Mouse (Mus musculus) ovary, postnatal 36 days (tissue): Measurements from ENCODE around the gene Ehd1.

Experiments used
- DNase-seq: peaks from one replicate; pipeline ENCODE4 v3.0.0; 2022; ENCODE audit warnings: low spot score, mixed read lengths

Gene Ehd1

GRCm38 (mm10) chr19:6334673-6335457 is 58.3 kb downstream of the Ehd1 start, which contains the start of gene Men1:
Gene Men1 (plus strand): TSS chr19:6334979.
- peak; percentile 90 for DNase-seq

- DNase-seq: peak; percentile 45
Measured at GRCm38 (mm10) chr19:6335458-6335827, 58.9 kb downstream of the Ehd1 start.

- no peak for DNase-seq
Measured at GRCm38 (mm10) chr19:6336920-6337319, 60.4 kb downstream of the Ehd1 start.

GRCm38 (mm10) chr19:6338171-6338570 is 61.6 kb downstream of the Ehd1 start:
- DNase-seq: no peak

- no peak for DNase-seq
Measured at GRCm38 (mm10) chr19:6338716-6339115, 62.2 kb downstream of the Ehd1 start.

GRCm38 (mm10) chr19:6339191-6339590 is 62.7 kb downstream of the Ehd1 start:
- DNase-seq: no peak

GRCm38 (mm10) chr19:6339890-6340504 is 63.5 kb downstream of the Ehd1 start:
- DNase-seq: no peak

GRCm38 (mm10) chr19:6340524-6341452 is 64.3 kb downstream of the Ehd1 start, which contains the start of gene Map4k2:
Gene Map4k2 (plus strand): TSS chr19:6341135.
- peak; percentile 90 for DNase-seq

GRCm38 (mm10) chr19:6341453-6342077 is 65.0 kb downstream of the Ehd1 start:
- no peak for DNase-seq

- no peak for DNase-seq
Measured at GRCm38 (mm10) chr19:6342276-6342933, 65.9 kb downstream of the Ehd1 start.

GRCm38 (mm10) chr19:6343066-6343925 is 66.8 kb downstream of the Ehd1 start:
- DNase-seq: no peak

- no peak for DNase-seq
Measured at GRCm38 (mm10) chr19:6343996-6344395, 67.5 kb downstream of the Ehd1 start.

GRCm38 (mm10) chr19:6346023-6346422 is 69.5 kb downstream of the Ehd1 start:
- no peak for DNase-seq

GRCm38 (mm10) chr19:6346661-6347060 is 70.1 kb downstream of the Ehd1 start:
- no peak for DNase-seq

- no peak for DNase-seq
Measured at GRCm38 (mm10) chr19:6347615-6348014, 71.1 kb downstream of the Ehd1 start.

- no peak for DNase-seq
Measured at GRCm38 (mm10) chr19:6348717-6349116, 72.2 kb downstream of the Ehd1 start.

GRCm38 (mm10) chr19:6349215-6349983 is 72.9 kb downstream of the Ehd1 start:
- no peak for DNase-seq
